Mouse (Mus musculus) forebrain, embryonic 10.5 days (tissue): ENCODE measurements at regions not wholly inside any gene's neighbourhood (a gene's known extent, or its start where the extent isn't known, plus 50 kb on each side); places are given as distances from the start of the nearest gene placed in this dataset.

Experiments used
- DNase-seq: peaks from one replicate; pipeline ENCODE4 v3.0.0-alpha.2; 2017; ENCODE audit warnings: low spot score; ENCODE audit errors: extremely low spot score
- H3K27ac ChIP-seq: fragments of 300-500 bp; sonication (generic); 2 replicates; pipeline ENCODE4 v1.5.1; 2016; ENCODE audit warnings: mild to moderate bottlenecking
- H3K27me3 ChIP-seq: fragments of 300-500 bp; sonication (generic); 2 replicates; pipeline ENCODE4 v1.6.1; 2016; ENCODE audit warnings: mild to moderate bottlenecking; ENCODE audit not compliant: poor library complexity, severe bottlenecking
- H3K36me3 ChIP-seq: fragments of 300-500 bp; sonication (generic); replicated peaks from 2 replicates; pipeline ENCODE4 v1.6.1; 2016; ENCODE audit warnings: mild to moderate bottlenecking, moderate library complexity
- H3K4me1 ChIP-seq: fragments of 300-500 bp; sonication (generic); 2 replicates; pipeline ENCODE4 v1.6.1; 2016
- H3K4me3 ChIP-seq: fragments of 300-500 bp; sonication (generic); 2 replicates; pipeline ENCODE4 v1.5.1; 2016; ENCODE audit warnings: mild to moderate bottlenecking, moderate library complexity
- H3K9me3 ChIP-seq: fragments of 300-500 bp; sonication (generic); 2 replicates; pipeline ENCODE4 v1.6.1; 2016; ENCODE audit warnings: mild to moderate bottlenecking, moderate library complexity
- WGBS: fragments of 180-500 bp; shearing (Covaris S2); methylation state at CpG from one replicate; pipeline ENCODE4 v1.1.7; 2016; 5-methylcytosine and 5-hydroxymethylcytosine counted together

GRCm38 (mm10) chr14:106190721-106191120, 84.7 kb downstream of the Trim52 start:
- no peak overlapping the region for H3K4me3 ChIP-seq
- peaks cover 9% of the 10 kb centered on the region for H3K4me1 ChIP-seq
- H3K27ac ChIP-seq: no peak overlapping the region
- no peaks in the 10 kb centered on the region for H3K9me3 ChIP-seq
- no peaks in the 10 kb centered on the region for H3K27me3 ChIP-seq
- no peaks in the 10 kb centered on the region for H3K36me3 ChIP-seq
- DNase-seq: no peak
- WGBS: 52% methylated on average over 4 of the region's 4 CpGs

- Histone ChIP-seq H3K27ac (no peak overlapping the region), H3K9me3 (no peaks in the 10 kb centered on the region), H3K4me1 (peaks cover 9% of the 10 kb centered on the region), H3K4me3 (no peak overlapping the region), H3K27me3 (no peaks in the 10 kb centered on the region), H3K36me3 (no peaks in the 10 kb centered on the region)
- DNase-seq: no peak
- whole genome bisulfite sequencing: 93% methylated on average over 2 of the region's 2 CpGs
Measured at GRCm38 (mm10) chr14:106193583-106193982, 87.6 kb downstream of the Trim52 start.

GRCm38 (mm10) chr14:106194104-106194503, 88.1 kb downstream of the Trim52 start:
- H3K4me3 ChIP-seq: no peak overlapping the region
- 79% methylated on average over 1 of the region's 1 CpGs for WGBS
- H3K36me3 ChIP-seq: no peaks in the 10 kb centered on the region
- no peaks in the 10 kb centered on the region for H3K27me3 ChIP-seq
- peaks cover 9% of the 10 kb centered on the region for H3K4me1 ChIP-seq
- no peak overlapping the region for H3K27ac ChIP-seq
- H3K9me3 ChIP-seq: no peaks in the 10 kb centered on the region
- DNase-seq: no peak

GRCm38 (mm10) chr14:106197826-106198225, 91.8 kb downstream of the Trim52 start:
- WGBS: 89% methylated on average over 1 of the region's 1 CpGs
- Histone ChIP-seq H3K36me3 (no peaks in the 10 kb centered on the region), H3K9me3 (no peaks in the 10 kb centered on the region), H3K27me3 (no peaks in the 10 kb centered on the region), H3K4me3 (no peak overlapping the region), H3K27ac (no peak overlapping the region), H3K4me1 (no peaks in the 10 kb centered on the region)
- DNase-seq: no peak

GRCm38 (mm10) chr14:106199109-106199508, 93.1 kb downstream of the Trim52 start:
- WGBS: 96% methylated on average over 2 of the region's 2 CpGs
- no peak overlapping the region for H3K27ac ChIP-seq
- H3K27me3 ChIP-seq: no peaks in the 10 kb centered on the region
- DNase-seq: no peak
- no peak overlapping the region for H3K4me3 ChIP-seq
- H3K4me1 ChIP-seq: no peaks in the 10 kb centered on the region
- H3K36me3 ChIP-seq: no peaks in the 10 kb centered on the region
- H3K9me3 ChIP-seq: no peaks in the 10 kb centered on the region

GRCm38 (mm10) chr14:106199536-106200319, 93.7 kb downstream of the Trim52 start:
- Histone ChIP-seq H3K27ac (no peak overlapping the region), H3K36me3 (no peaks in the 10 kb centered on the region), H3K9me3 (no peaks in the 10 kb centered on the region), H3K4me1 (no peaks in the 10 kb centered on the region), H3K27me3 (no peaks in the 10 kb centered on the region), H3K4me3 (no peak overlapping the region)
- no peak for DNase-seq
- 84% methylated on average over 1 of the region's 1 CpGs for WGBS

DNA sequence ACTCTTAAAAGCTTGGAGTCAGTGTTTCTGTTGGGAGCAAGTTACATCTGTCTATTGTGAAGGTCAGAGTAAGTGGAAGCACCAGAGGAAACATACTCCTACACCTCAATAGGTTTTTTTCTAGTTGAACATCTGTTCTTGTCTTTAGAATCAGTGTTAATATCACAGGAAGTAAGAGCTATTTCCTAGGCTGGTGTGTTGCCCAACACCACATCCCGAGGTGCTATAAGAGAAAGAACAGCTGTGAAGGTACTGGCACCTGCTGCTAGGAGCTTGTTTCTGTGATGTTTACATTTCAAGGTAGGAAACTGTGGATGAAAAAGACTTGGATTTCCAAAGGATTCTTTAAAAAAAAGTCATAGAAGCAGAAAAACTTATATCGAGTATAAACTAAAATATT, 105.1 kb downstream of the Trim52 start:
- H3K27me3 ChIP-seq: no peaks in the 10 kb centered on the region
- no peaks in the 10 kb centered on the region for H3K9me3 ChIP-seq
- no peak overlapping the region for H3K4me3 ChIP-seq
- 84% methylated on average over 2 of the region's 2 CpGs for WGBS
- DNase-seq: no peak
- H3K4me1 ChIP-seq: no peaks in the 10 kb centered on the region
- no peak overlapping the region for H3K27ac ChIP-seq
- no peaks in the 10 kb centered on the region for H3K36me3 ChIP-seq

- WGBS: 78% methylated on average over 3 of the region's 3 CpGs
Measured at GRCm38 (mm10) chr14:106217681-106218080, 111.7 kb downstream of the Trim52 start.

GRCm38 (mm10) chr14:106219293-106219797, 113.3 kb downstream of the Trim52 start:
- Histone ChIP-seq H3K9me3 (no peaks in the 10 kb centered on the region), H3K4me1 (no peaks in the 10 kb centered on the region), H3K4me3 (no peak overlapping the region), H3K27me3 (no peaks in the 10 kb centered on the region), H3K36me3 (no peaks in the 10 kb centered on the region), H3K27ac (no peak overlapping the region)
- WGBS: 86% methylated on average over 5 of the region's 5 CpGs
- no peak for DNase-seq

More at GRCm38 (mm10) chr14:106217681-106218080, 111.7 kb downstream of the Trim52 start:
- Histone ChIP-seq H3K4me1 (no peaks in the 10 kb centered on the region), H3K4me3 (no peak overlapping the region), H3K27me3 (no peaks in the 10 kb centered on the region), H3K27ac (no peak overlapping the region), H3K36me3 (no peaks in the 10 kb centered on the region), H3K9me3 (no peaks in the 10 kb centered on the region)
- no peak for DNase-seq

- H3K4me1 ChIP-seq: no peaks in the 10 kb centered on the region
- H3K9me3 ChIP-seq: no peaks in the 10 kb centered on the region
- no peaks in the 10 kb centered on the region for H3K36me3 ChIP-seq
- H3K4me3 ChIP-seq: no peak overlapping the region
- no peak for DNase-seq
- H3K27me3 ChIP-seq: no peaks in the 10 kb centered on the region
- H3K27ac ChIP-seq: no peak overlapping the region
- 84% methylated on average over 1 of the region's 1 CpGs for WGBS
Measured at GRCm38 (mm10) chr14:106225401-106225800, 119.4 kb downstream of the Trim52 start.

DNA sequence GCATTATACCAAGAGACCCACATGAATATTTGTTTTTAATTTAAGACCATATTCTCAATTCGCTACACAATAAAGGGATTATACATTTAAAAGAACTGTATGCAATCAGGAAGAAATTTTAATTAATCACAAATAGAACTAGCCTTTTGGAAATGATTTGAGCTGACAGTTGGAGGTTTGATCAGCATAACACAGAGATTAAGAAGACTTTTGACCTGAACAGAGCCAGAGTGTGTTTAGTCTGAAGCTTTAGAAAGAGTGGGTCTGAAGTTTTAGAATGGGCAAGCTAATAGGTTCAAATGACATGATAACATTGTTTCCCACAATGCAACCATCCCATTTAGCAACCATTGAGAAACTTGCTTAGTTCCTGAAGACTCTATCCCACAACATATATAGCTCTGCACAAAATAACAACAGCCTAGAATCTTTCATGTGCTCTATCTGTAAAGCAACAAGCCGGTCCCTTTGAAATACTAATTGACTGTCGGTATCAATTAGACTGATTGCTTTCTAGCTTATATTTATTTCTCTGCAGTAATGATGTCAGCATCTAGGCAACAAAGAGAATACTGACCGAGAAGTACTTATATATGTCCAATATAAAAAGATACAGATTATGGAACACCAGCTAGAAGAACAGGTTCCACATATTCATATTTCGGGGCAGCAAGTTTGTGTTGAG, 135.9 kb downstream of the Trim52 start:
- Histone ChIP-seq H3K27me3 (no peaks in the 10 kb centered on the region), H3K9me3 (no peaks in the 10 kb centered on the region), H3K36me3 (no peaks in the 10 kb centered on the region), H3K4me3 (no peak overlapping the region), H3K27ac (no peak overlapping the region), H3K4me1 (no peaks in the 10 kb centered on the region)
- no peak for DNase-seq
- WGBS: 93% methylated on average over 5 of the region's 5 CpGs

DNA sequence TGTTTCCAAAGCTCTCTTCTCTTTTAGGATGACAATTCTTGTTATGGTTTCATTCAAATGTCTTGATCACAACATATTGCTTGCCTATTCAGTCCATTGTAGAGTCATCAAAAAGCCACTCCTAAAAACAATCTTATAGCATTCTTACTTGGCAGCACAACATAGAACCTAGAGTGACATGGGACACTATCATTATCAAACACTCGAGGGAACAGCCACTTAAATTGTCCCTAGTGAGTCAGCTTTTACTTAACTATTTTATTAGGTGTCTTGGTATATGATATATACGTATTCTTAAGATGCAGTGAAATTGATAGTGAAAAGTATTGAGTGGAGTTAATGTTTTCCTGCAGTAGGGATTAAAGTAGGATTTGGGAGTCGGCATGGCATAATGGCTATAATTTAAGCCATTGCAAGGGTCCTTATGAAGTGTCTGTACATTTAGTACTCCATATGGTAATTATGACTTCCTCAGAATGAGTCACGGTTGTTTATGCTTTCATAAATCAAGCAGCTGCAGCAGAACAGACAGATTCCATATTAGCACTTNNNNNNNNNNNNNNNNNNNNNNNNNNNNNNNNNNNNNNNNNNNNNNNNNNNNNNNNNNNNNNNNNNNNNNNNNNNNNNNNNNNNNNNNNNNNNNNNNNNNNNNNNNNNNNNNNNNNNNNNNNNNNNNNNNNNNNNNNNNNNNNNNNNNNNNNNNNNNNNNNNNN, 153.6 kb downstream of the Trim52 start:
- WGBS: 86% methylated on average over 4 of the region's 4 CpGs
- no peak overlapping the region for H3K27ac ChIP-seq
- H3K4me1 ChIP-seq: no peaks in the 10 kb centered on the region
- no peak for DNase-seq
- H3K27me3 ChIP-seq: no peaks in the 10 kb centered on the region
- no peak overlapping the region for H3K4me3 ChIP-seq
- H3K9me3 ChIP-seq: no peaks in the 10 kb centered on the region
- H3K36me3 ChIP-seq: no peaks in the 10 kb centered on the region

GRCm38 (mm10) chr14:106265290-106265689, 159.3 kb downstream of the Trim52 start:
- DNase-seq: no peak
- H3K36me3 ChIP-seq: no peaks in the 10 kb centered on the region
- no peaks in the 10 kb centered on the region for H3K27me3 ChIP-seq
- no peak overlapping the region for H3K4me3 ChIP-seq
- H3K9me3 ChIP-seq: no peaks in the 10 kb centered on the region
- H3K4me1 ChIP-seq: no peaks in the 10 kb centered on the region; the same call in 1 of the 2 replicates
- 94% methylated on average over 3 of the region's 3 CpGs for WGBS
- H3K27ac ChIP-seq: no peak overlapping the region
